Mouse (Mus musculus) hindbrain, embryonic 11.5 days (tissue): ENCODE results near the gene Slc25a10. TPM values are rescaled to one million over a fixed set of nuclear protein-coding genes. Genes with fewer than 3 reads are reported as not detected.
A peak's percentile ranks its signal among the peaks of the same experiment; 100 is the strongest.
"Not testable (repeated sequence)": the region's sequence is repeated elsewhere in the genome, so short reads cannot be mapped to it uniquely, and the experiment has no call there.

Experiments used
- ATAC-seq: fragments of 200-750 bp; cut with Nextera tagmentation; 2 replicates; pipeline ENCODE4 v1.8.0; 2017; ENCODE audit warnings: mild to moderate bottlenecking, moderate TSS enrichment, moderate library complexity; ENCODE audit not compliant: low FRiP score
- DNase-seq: peaks from one replicate; pipeline ENCODE4 v3.0.0-alpha.2; 2015; ENCODE audit warnings: low spot score
- H3K27ac ChIP-seq: fragments of 300-500 bp; sonication (generic); 2 replicates; pipeline ENCODE4 v1.5.1; 2014; ENCODE audit warnings: mild to moderate bottlenecking, low read depth, low read length
- H3K27me3 ChIP-seq: fragments of 300-500 bp; sonication (generic); 2 replicates; pipeline ENCODE4 v1.6.1; 2014; ENCODE audit warnings: mild to moderate bottlenecking, low read length, moderate library complexity, mixed read lengths; ENCODE audit not compliant: control insufficient read depth, insufficient read depth
- H3K36me3 ChIP-seq: fragments of 300-500 bp; sonication (generic); 2 replicates; pipeline ENCODE4 v1.6.1; 2014; ENCODE audit warnings: mild to moderate bottlenecking, low read length, moderate library complexity, mixed read lengths; ENCODE audit not compliant: control insufficient read depth, insufficient read depth
- H3K4me1 ChIP-seq: fragments of 300-500 bp; sonication (generic); replicated peaks from 2 replicates; pipeline ENCODE4 v1.6.1; 2014; ENCODE audit warnings: low read length, mixed read lengths; ENCODE audit not compliant: control insufficient read depth, insufficient read depth
- H3K4me2 ChIP-seq: fragments of 300-500 bp; sonication (generic); replicated peaks from 2 replicates; pipeline ENCODE4 v1.6.1; 2014; ENCODE audit warnings: mild to moderate bottlenecking, low read depth, low read length
- H3K4me3 ChIP-seq: fragments of 300-500 bp; sonication (generic); 2 replicates; pipeline ENCODE4 v1.5.1; 2014; ENCODE audit warnings: low read depth, low read length
- H3K9ac ChIP-seq: fragments of 300-500 bp; sonication (generic); 2 replicates; pipeline ENCODE4 v1.6.1; 2014; ENCODE audit warnings: low read depth, low read length
- H3K9me3 ChIP-seq: fragments of 300-500 bp; sonication (generic); 2 replicates; pipeline ENCODE4 v1.6.1; 2016; ENCODE audit warnings: low read length; ENCODE audit not compliant: control insufficient read depth
- WGBS: fragments of 180-500 bp; shearing (Covaris S2); extraction: QIAGEN DNeasy Blood & Tissue Kit; methylation state at CpG from one replicate; pipeline ENCODE4 v1.1.7; 2014; 5-methylcytosine and 5-hydroxymethylcytosine counted together
- polyA plus RNA-seq: library from polyadenylated mRNA; unstranded; fragments of >200 nt; fragmentation: Nextera tagmentation; extraction: Ambion mirVana; gene quantifications from 2 replicates; pipeline ENCODE4 v1.2.1, GENCODE M21; 2014

Slc25a10 gene
- polyA plus RNA-seq, 1 experiment from 2014 or later = 35.4 TPM

DNA sequence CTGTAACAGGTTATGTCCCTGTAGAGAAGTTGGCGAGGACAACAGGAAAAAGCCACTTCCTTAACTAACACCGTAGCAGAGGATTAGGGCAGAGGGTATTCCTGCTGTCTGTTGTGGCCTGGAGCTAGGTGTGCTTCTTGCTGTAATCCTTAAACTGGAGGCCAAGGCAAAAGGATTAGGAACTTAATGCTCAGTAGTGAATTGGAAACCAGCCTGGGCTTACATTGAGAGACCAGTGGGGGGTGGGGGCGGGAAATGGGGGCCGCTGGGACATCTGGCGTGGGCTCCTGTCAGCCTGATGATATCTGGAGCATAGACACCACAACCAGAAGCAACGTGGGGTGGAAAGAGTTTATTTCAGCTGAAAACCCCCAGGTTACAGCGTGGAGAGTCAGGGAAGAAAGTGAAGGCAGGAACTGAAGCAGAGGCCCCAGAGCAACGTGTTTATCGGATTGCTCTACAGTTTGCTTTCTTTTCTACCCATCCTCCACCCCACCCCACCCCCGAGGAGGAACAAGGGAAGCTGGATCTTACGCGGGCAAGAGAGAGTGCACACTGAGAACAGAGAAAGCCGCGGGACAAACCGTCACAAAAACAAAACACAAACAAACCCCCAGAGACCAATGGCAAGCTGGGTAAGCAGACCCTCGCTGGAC is 18.9 kb downstream of the Slc25a10 start:
- DNase-seq = peak; percentile 20
- H3K27ac ChIP-seq = no peak overlapping the region
- WGBS = 6% methylated on average over 16 of the region's 16 CpGs

DNA sequence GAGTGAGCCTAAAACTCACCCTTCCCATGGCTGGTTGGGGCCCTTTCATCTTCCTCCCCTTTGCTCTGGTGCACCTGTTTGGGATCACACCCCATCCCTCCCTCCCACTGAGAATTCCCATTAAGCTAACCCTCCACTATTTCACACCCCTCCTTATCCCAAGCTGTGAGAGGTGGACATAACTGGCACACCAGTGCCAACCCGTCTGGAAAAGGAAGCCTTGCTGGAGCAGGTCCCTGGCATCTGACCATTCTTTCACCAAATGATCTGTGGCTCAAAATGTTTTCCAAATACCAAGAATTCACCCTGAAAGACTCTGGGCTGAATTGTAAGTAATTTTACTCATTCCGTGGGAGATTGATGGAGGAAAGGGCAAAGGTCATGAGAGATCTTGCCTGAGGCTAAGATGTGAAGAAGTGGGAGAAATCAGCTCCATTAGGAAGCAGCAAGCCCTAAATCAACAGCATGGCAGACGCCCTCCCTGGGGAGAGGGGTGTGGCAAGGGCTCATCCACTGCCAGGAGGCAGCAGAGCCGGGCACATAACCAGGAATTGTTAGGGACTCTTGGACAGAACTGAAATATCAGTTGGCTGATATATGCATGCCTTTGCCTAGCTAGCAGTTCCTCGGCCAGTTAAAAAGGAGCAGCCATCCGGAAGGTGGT is 21.3 kb downstream of the Slc25a10 start:
- peak; percentile 57 for DNase-seq
- no peak overlapping the region for H3K4me3 ChIP-seq
- H3K27me3 ChIP-seq = no peaks in the 10 kb centered on the region
- H3K27ac ChIP-seq = no peak overlapping the region
- H3K9me3 ChIP-seq = no peaks in the 10 kb centered on the region
- H3K36me3 ChIP-seq = no peaks in the 10 kb centered on the region
- H3K4me1 ChIP-seq = 0 out of 2 replicates have a peak, but pooled peaks cover 4% of the 10 kb centered on the region
- no peak overlapping the region for H3K9ac ChIP-seq
- 40% methylated on average over 6 of the region's 6 CpGs for WGBS
- no peak for ATAC-seq
- H3K4me2 ChIP-seq = no peak overlapping the region

More for the DNA sequence above, 18.9 kb downstream of the Slc25a10 start:
- Histone ChIP-seq H3K9me3 (no peaks in the 10 kb centered on the region), H3K9ac (peak overlapping the region; percentile 7; the same call in 1 of the 2 replicates), H3K4me2 (peak overlapping the region; percentile 4; the same call in 1 of the 2 replicates), H3K27me3 (no peaks in the 10 kb centered on the region), H3K36me3 (no peaks in the 10 kb centered on the region), H3K4me1 (0 out of 2 replicates have a peak, but pooled peaks cover 4% of the 10 kb centered on the region), H3K4me3 (no peak overlapping the region)
- ATAC-seq = no peak

DNA sequence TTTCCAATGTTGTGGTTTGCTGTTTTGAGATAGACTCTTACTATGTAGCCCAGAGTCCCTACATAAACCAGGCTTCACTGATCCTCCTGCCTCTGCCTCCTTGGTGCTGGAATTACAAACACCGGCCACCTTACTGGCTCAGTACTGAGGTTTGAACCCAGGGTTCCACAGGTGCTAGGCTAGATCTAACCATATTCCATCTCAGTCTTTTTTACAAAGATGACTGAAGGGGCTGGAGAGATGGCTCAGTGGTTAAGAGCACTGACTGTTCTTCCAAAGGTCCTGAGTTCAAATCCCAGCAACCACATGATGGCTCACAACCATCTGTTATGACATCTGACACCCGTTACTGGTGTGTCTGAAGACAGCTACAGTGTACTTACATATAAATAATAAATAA is 22.6 kb downstream of the Slc25a10 start:
- 91% methylated on average over 2 of the region's 2 CpGs for WGBS
- H3K4me3 ChIP-seq, DNase-seq, H3K27me3 ChIP-seq, ATAC-seq, H3K9me3 ChIP-seq, H3K27ac ChIP-seq, H3K9ac ChIP-seq, H3K4me1 ChIP-seq, H3K36me3 ChIP-seq, H3K4me2 ChIP-seq: not testable (repeated sequence)

DNA sequence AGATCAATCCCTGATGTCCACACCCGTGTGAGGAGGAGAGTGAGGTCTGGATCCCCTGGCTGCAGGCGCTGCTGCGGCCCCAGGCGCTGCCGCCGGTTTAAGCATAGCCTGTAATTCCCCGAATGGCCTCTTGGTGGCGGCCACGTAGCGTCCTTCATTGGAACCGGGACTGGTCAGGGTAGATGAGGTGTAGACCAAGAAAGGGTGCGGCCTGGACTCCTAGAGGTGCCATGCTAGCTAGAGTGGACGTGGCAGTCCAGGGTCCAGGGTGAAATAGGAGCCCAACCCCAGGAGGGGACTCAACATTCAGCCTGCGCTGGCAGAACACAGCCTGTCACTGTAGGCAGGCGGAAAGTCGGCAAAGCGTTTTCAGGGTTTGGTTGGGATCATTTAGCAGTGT is 24.0 kb downstream of the Slc25a10 start:
- no peaks in the 10 kb centered on the region for H3K9me3 ChIP-seq
- 0 out of 2 replicates have a peak, but pooled peaks cover 2% of the 10 kb centered on the region for H3K4me1 ChIP-seq
- H3K4me2 ChIP-seq = no peak overlapping the region
- H3K27ac ChIP-seq = no peak overlapping the region
- no peaks in the 10 kb centered on the region for H3K36me3 ChIP-seq
- H3K4me3 ChIP-seq = no peak overlapping the region
- 19% methylated on average over 17 of the region's 17 CpGs for WGBS
- H3K27me3 ChIP-seq = no peaks in the 10 kb centered on the region
- peak; percentile 95 for DNase-seq
- peak; percentile 68; the same call in 1 of the 2 replicates for ATAC-seq
- no peak overlapping the region for H3K9ac ChIP-seq

DNA sequence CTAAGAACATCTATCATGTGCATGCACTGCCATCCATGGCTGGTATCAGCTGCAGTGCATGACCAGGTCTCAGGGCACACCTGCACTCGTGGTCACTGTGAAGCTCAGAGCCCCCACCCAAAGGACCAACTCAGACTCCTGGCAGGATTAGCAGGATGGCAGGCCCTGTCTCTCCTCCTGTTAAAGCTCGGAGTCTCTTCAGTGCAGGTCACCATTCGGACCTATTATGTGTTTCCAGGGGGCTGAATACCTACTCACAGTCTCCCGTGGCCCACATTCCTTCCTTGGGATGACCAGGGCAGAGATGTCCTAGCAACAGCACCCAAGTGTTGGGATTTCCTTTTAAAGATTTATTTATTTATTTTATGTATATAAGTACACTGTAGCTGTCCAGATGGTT is 25.5 kb downstream of the Slc25a10 start:
- no peak overlapping the region for H3K4me2 ChIP-seq
- H3K4me3 ChIP-seq = no peak overlapping the region
- no peaks in the 10 kb centered on the region for H3K36me3 ChIP-seq
- no peaks in the 10 kb centered on the region for H3K27me3 ChIP-seq
- 0 out of 2 replicates have a peak, but pooled peaks cover 2% of the 10 kb centered on the region for H3K4me1 ChIP-seq
- H3K9me3 ChIP-seq = no peaks in the 10 kb centered on the region
- no peak overlapping the region for H3K9ac ChIP-seq
- H3K27ac ChIP-seq = no peak overlapping the region
- DNase-seq (no peak), ATAC-seq (no peak)
- WGBS = 80% methylated on average over 4 of the region's 4 CpGs

DNA sequence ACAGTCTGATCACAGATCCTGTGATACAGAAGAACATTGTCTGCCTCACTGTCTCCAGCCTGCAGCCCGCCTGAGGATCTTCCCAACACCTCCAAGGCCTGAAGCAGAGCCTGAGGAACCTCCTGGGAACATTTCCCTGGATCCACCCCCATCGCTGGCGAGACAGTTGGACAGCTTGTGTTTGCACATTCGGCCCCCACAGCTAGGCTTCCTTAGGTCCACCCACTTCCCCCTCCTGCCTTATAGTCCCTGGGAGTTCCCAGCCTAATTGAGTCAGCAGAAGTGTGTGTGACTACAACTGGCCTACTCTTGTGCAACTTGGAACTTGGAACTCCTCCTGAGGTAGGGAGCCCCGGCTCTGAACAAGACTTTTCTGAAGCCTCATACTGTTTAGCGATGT is 26.4 kb downstream of the Slc25a10 start:
- no peak overlapping the region for H3K9ac ChIP-seq
- DNase-seq = no peak
- H3K27me3 ChIP-seq = no peaks in the 10 kb centered on the region
- no peak overlapping the region for H3K4me3 ChIP-seq
- no peak overlapping the region for H3K27ac ChIP-seq
- no peaks in the 10 kb centered on the region for H3K4me1 ChIP-seq
- no peaks in the 10 kb centered on the region for H3K9me3 ChIP-seq
- no peak overlapping the region for H3K4me2 ChIP-seq
- no peak for ATAC-seq
- WGBS = 67% methylated on average over 6 of the region's 6 CpGs
- H3K36me3 ChIP-seq = no peaks in the 10 kb centered on the region

DNA sequence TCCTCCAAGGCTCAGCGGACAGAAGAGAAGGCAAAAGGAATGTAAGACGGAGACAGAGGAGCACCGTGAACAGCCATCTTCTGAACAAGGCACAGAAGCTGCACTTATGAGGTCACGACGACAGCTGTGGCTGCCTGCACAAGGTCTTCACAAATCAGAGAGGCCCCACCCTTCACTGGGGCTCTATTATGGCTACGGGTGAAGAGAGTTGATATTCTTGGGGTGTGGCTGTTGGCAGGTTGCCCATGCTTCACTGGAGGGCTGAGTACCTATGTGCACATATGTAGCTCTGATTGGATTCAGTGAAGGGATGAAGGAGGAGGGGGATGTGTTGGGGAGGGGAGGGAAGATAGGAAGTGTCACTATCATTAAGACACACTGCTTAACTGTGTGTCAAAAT is 26.9 kb downstream of the Slc25a10 start:
- ATAC-seq (no peak), DNase-seq (no peak)
- no peaks in the 10 kb centered on the region for H3K4me1 ChIP-seq
- no peak overlapping the region for H3K27ac ChIP-seq
- H3K36me3 ChIP-seq = no peaks in the 10 kb centered on the region
- 88% methylated on average over 6 of the region's 6 CpGs for WGBS
- H3K4me2 ChIP-seq = no peak overlapping the region
- no peaks in the 10 kb centered on the region for H3K9me3 ChIP-seq
- no peak overlapping the region for H3K9ac ChIP-seq
- H3K27me3 ChIP-seq = no peaks in the 10 kb centered on the region
- no peak overlapping the region for H3K4me3 ChIP-seq

DNA sequence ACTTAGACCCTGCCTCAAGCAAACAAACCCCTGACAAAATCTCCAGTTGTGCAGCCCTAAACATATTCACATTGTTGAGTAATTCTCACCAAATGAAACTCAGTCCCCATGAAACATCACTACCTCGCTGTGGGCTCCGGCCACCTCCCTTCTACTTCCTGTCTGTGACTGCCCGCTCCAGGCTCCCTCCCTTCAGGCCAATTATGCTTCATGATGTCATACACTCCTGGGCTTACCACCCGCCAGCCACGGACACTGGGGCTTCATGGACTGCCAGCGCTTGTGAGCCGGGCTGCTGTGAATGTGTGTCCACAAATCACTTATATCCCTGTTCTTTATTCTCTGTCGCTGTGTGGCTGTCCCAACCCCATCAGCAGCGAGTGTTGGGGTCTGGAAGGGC is 28.1 kb downstream of the Slc25a10 start:
- H3K4me2 ChIP-seq = no peak overlapping the region
- no peak overlapping the region for H3K27ac ChIP-seq
- no peak for ATAC-seq
- H3K4me3 ChIP-seq = no peak overlapping the region
- H3K36me3 ChIP-seq = no peaks in the 10 kb centered on the region
- 56% methylated on average over 9 of the region's 9 CpGs for WGBS
- DNase-seq = no peak
- no peaks in the 10 kb centered on the region for H3K27me3 ChIP-seq
- H3K9ac ChIP-seq = no peak overlapping the region
- H3K4me1 ChIP-seq = no peaks in the 10 kb centered on the region
- H3K9me3 ChIP-seq = no peaks in the 10 kb centered on the region

DNA sequence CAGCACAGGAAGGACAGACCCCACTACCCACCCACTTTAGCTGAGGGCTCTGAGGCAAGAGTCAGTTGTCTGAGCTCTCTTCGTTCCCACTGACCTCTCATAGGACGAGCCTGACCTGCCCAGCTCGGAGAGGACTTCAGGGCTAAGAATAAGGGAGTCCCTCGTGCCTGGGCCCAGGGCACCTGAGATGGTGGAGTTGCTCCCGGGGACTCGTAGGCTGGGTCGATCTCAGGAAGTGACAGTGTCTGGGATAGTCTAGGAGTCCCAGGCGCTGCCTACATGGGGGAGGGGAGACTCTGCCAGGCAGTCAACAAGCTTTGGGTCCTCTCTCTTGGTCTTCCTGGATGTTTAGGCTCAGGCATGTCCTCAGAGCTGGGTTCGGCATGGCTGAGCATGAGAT is 28.9 kb downstream of the Slc25a10 start:
- H3K27ac ChIP-seq = no peak overlapping the region
- H3K9me3 ChIP-seq = no peaks in the 10 kb centered on the region
- no peaks in the 10 kb centered on the region for H3K27me3 ChIP-seq
- no peak overlapping the region for H3K4me3 ChIP-seq
- DNase-seq (no peak), ATAC-seq (no peak)
- H3K9ac ChIP-seq = no peak overlapping the region
- H3K36me3 ChIP-seq = no peaks in the 10 kb centered on the region
- 74% methylated on average over 9 of the region's 9 CpGs for WGBS
- no peaks in the 10 kb centered on the region for H3K4me1 ChIP-seq
- H3K4me2 ChIP-seq = no peak overlapping the region
